Comparison of ENCODE assay signal across 10 mouse cellular contexts in the genomic region with DNA sequence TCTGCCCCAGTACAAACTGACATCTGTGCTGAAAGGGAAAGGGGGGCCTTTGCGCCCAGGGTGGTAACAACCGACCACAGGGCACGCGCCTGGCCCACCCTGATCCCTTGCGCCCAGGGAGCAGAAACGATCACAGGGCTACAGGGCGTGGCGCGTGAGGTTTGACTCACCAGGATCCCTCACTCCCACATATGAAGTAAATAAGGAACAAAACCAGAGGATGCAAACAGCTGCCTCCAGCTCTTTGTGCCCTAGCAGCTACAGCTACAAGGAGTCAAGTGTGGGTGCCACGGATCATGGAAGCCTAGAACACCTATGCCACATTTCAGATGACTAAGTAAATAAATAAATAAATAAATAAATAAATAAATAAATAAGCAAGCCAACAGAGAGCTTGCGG. TPM values are rescaled to one million over a fixed set of nuclear protein-coding genes. Genes with fewer than 3 reads are reported as not detected.
DNase-seq lines count a peak whose midpoint lies in the region; ATAC-seq and TF ChIP-seq lines count a peak whose summit lies in the region.
"Not testable (repeated sequence)": the region's sequence is repeated elsewhere in the genome, so short reads cannot be mapped to it uniquely, and the experiment has no call there.
"Had no signal": no experiment of that assay in that cellular context is flagged by ENCODE, and none has a peak within 500 bp of the region (broad histone marks: within the 10 kb centered on the region; RNA-seq: fewer than 3 reads in every experiment).

Ccdc7a (minus strand) TSS at position 101 of the 400 bp plus-strand sequence.

- 0 out of 2 replicates have a peak, but pooled peaks have one; percentile 21 for ATAC-seq in forebrain, embryonic 11.5 days (replicated peaks; ENCODE audit: low FRiP score)
- ATAC-seq in heart, embryonic 13.5 days (ENCODE audit: extremely low read depth, insufficient number of reproducible peaks, low FRiP score, low TSS enrichment) = 0 out of 2 replicates have a peak, but pooled peaks have one; percentile 24
- 0 out of 2 replicates have a peak, but pooled peaks have one; percentile 12 for ATAC-seq in midbrain, embryonic 12.5 days (ENCODE audit: low FRiP score, low read depth)

- H3K9ac ChIP-seq in forebrain, embryonic 11.5 days (ENCODE audit: low read length); heart, embryonic 13.5 days; midbrain, embryonic 12.5 days (replicated peaks): not testable (repeated sequence)

- H3K4me1 ChIP-seq in forebrain, embryonic 11.5 days (replicated peaks; ENCODE audit: control insufficient read depth, insufficient read depth, low read length); heart, embryonic 13.5 days; midbrain, embryonic 12.5 days; testis, adult 2 months (ENCODE audit: control insufficient read depth, insufficient read depth, low read length): not testable (repeated sequence)

- not testable (repeated sequence) for TF ChIP-seq POLR2A in testis, adult 2 months (IDR thresholded peaks at IDR 0.05; ENCODE audit: control insufficient read depth, low read depth, low read length)

- not testable (repeated sequence) for H3K9me3 ChIP-seq in forebrain, embryonic 11.5 days (ENCODE audit: control insufficient read depth, low read length); heart, embryonic 13.5 days; midbrain, embryonic 12.5 days

- not testable (repeated sequence) for DNase-seq in forebrain, embryonic 11.5 days (ENCODE audit: low spot score)

- not testable (repeated sequence) for H3K4me2 ChIP-seq in forebrain, embryonic 11.5 days (ENCODE audit: low read depth, low read length, severe bottlenecking); heart, embryonic 13.5 days; midbrain, embryonic 12.5 days (replicated peaks)

- not testable (repeated sequence) for H3K4me3 ChIP-seq in forebrain, embryonic 11.5 days (ENCODE audit: low read depth, low read length); heart, embryonic 13.5 days; midbrain, embryonic 12.5 days; testis, adult 2 months (ENCODE audit: control insufficient read depth, low read depth, low read length)

- TF ChIP-seq CTCF in testis, adult 2 months (IDR thresholded peaks at IDR 0.05; ENCODE audit: control insufficient read depth, insufficient read depth, insufficient replicate concordance, low read depth, low read length) = not testable (repeated sequence)

- WGBS in forebrain, embryonic 11.5 days = 80% methylated on average over 2 of the region's 11 CpGs
- WGBS in heart, embryonic 13.5 days = 92% methylated on average over 2 of the region's 11 CpGs
- 100% methylated on average over 2 of the region's 11 CpGs for WGBS in midbrain, embryonic 12.5 days

- H3K27me3 ChIP-seq in forebrain, embryonic 11.5 days (ENCODE audit: control insufficient read depth, insufficient read depth, low read length); heart, embryonic 13.5 days (replicated peaks); midbrain, embryonic 12.5 days; testis, adult 2 months (ENCODE audit: control insufficient read depth, insufficient read depth, low read length): not testable (repeated sequence)

- not testable (repeated sequence) for H3K27ac ChIP-seq in forebrain, embryonic 11.5 days (ENCODE audit: low read depth, low read length); heart, embryonic 13.5 days (replicated peaks); midbrain, embryonic 12.5 days (replicated peaks); testis, adult 2 months (ENCODE audit: control insufficient read depth, insufficient read depth, low read depth, low read length)

- not testable (repeated sequence) for H3K36me3 ChIP-seq in forebrain, embryonic 11.5 days (ENCODE audit: control insufficient read depth, insufficient read depth, low read length); heart, embryonic 13.5 days; midbrain, embryonic 12.5 days; testis, adult 2 months (ENCODE audit: control insufficient read depth, insufficient read depth, low read length)

RNA-seq across cellular contexts. Expression of gene Ccdc7a, which starts in this region (rescaled TPM):
- polyA plus RNA-seq in forebrain, embryonic 11.5 days (2014; fragmentation: Nextera tagmentation; extraction: Ambion mirVana) = not detected in 2 replicates
- 0.15 TPM in 1 of 2 replicates, not detected in the other for polyA plus RNA-seq in heart, embryonic 13.5 days (2015; fragmentation: Nextera tagmentation; extraction: Ambion mirVana)
- not detected in 2 replicates for polyA plus RNA-seq in midbrain, embryonic 12.5 days (2016; fragmentation: Nextera tagmentation; extraction: Ambion mirVana)
- polyA plus RNA-seq in testis, adult 2 months (2012; rRNA removed) = 24.9 and 26.9 TPM in 2 replicates
- polyA plus RNA-seq: adrenal gland, adult 2 months; brain, embryonic 14.5 days; C2C12; CD4-positive, CD25-positive, alpha-beta regulatory T cell, adult 4 months; G1E; Patski had no signal

Comparison
In these comparisons a context has a peak if more than half of its experiments do, and no peak if none do; other contexts are left out.
1. RNA of gene Ccdc7a (polyA plus RNA-seq): 24.9 to 26.9 TPM in testis, adult 2 months; 0.15 TPM in heart, embryonic 13.5 days, not detected in midbrain, embryonic 12.5 days and not detected in forebrain, embryonic 11.5 days; every median in the first group is over 10 times any median in the second.
2. Peak in ATAC-seq in forebrain, embryonic 11.5 days; RNA of the gene not detected or under 1 TPM.
3. Peak in ATAC-seq in heart, embryonic 13.5 days; RNA of the gene not detected or under 1 TPM.
4. Peak in ATAC-seq in midbrain, embryonic 12.5 days; RNA of the gene not detected or under 1 TPM.
5. Peak in every context shown above with its lines, with median percentiles within 50 percentile points of each other: ATAC-seq.